Mouse (Mus musculus) CD8-positive naive resting alpha-beta T cell, adult 2 months (primary cell): ENCODE measurements around the gene Lmbr1l.

ENCODE experiments used
- DNase-seq, 2 experiments: peaks; one replicate each; pipeline ENCODE4 v3.0.0; 2022; ENCODE audit warnings: low read depth in 2 of 2, low spot score in 2 of 2

Lmbr1l gene

DNA sequence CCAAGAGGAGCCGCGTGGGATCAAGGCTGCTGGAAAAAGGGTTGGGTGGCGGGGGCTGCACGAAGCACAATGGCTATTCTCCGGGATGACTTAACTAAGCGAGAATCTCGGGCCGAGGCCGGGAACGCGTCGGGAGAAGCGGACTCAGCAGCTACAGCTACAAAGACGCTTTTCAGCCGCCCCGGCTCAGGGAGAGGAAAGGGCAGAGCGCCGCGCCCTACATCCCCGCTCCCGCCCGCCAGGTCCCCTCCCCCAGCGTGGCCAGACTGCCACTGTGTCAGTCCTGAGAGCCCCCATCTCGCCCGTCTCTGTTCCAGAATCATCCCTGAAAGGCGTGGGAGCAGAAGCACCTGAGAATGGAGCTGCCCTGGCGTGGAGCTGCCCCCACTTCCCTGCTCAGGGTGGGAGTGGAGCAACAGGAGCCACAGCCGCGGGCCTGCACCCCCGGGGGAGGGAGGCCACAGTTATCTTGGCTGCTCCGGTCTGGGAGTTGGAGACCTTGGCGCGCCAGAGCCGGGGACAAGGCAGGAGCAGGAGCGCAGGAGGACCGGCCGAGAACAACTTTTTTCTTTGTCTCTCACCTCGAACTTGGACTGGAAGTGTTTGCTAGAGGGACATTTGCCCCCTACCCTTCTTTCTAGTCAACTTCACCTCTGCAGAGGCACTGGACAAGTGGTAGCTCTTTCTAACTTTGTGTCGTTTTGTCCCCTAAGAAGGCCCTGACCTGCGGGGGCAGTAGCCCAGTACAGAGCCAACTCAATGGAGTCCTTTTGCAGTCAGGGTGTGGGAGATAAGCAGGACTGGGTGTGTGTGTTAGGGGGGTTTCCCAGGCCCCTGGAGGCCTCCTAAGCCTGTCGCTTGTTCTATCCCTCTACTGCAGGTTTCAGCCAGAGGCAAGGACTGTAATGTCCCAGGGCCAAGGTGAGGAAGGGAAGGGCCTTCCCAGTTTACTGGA, 22.1 kb downstream of the Lmbr1l start:
- no peak for DNase-seq

DNA sequence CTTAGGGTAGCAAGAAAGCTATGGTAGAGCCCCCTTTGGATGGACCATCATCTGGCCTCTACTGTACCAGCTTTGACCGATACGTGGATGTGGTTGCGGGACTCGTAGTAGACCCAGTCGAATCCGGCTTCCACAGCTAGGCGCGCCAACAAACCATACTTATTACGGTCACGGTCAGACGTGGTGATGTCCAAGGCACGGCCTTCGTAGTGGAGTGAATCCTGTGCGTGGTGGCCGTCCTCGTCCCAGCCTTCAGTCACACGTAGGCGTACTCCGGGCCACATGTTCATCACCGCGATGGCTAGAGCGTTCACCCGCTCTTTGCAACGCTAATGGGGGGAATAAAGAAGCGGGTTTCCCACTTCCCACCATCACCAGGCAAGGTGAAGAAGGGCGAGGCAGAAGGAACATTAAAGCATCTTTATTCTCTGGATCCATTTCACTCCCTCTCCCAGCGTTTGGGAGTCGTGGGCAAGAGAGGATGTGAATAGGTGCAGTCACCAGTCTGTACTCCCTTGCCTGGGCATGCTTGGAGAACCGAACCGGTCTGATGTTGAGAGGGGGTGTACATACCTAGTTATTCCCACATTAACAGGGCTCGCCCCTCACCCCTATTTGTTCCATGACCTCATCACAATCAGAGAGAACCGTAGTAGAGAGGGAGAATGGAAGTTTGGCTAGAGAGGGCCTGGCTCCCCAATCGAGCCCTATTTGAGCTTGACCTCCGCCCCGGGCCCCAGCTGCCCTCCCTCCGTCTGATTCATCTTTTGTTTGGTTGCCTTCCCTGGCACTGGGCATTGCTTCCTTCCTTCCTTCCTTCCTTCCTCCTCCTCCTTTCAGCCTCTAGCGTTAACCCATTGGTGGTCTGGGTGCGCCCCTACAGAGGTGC, 23.0 kb downstream of the Lmbr1l start:
- no peak for DNase-seq

DNA sequence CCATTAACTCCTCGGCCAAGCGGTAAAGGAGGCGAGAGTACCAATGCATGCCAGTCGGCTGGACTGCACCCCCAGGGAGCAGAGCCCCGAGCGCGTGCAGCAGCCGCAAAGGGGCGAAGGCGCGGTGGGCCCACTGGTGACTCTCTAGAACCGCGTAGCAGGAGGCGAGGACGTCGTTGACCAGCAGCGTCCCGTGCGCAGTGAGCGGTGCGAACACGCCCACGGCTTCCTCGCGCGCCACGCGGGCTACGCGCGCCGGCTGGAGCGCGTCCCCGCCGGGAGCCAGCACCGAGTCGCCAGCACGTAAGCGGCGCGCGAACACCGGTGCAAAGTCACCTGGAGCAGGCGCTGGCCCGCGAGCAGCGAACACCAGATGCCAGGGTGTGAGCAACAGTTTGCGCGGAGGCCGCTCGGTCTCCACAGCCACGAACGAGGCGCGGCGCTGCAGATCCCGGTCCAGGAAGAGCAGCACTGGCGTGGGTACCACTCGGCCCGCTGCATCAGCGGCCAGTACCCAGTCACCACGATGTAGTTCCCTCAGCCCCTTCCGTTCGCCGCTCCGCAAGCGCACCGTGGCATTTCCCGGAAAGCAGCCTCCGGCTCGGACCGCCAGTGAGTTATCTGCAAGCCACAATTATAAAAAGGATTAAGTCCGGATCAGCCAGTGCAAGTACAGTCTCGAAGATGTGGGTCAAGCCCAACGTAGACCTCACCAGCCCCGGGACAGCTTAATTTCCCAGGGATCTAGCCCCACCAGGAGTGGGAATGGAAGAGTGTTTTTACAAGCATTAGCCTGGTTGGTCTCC, 23.9 kb downstream of the Lmbr1l start, which contains the start of gene Rhebl1:
Gene Rhebl1, minus strand, starts transcription at position 601 of the 806 bp plus-strand sequence.
- DNase-seq, result no peak

DNA sequence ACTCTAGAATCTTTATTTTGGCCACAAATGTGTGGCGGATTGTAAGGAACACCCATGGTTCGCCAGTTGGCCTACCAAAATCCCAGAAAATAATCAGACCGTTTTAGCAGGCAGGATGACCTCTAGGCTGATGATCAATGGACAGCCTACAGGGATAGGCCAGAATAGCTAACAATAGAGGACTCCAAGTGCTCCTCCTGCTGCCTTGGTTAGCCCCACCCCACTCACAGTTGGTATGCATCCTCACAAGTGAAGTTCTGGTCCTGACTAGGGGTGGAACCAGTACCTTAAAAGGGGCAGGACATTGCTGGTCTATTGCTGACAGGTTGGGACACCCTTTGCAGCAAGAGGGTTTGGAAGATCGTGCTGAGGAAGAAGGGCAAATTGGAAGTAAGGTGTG, 25.0 kb downstream of the Lmbr1l start:
- DNase-seq, result no peak

- peak; percentile 44 to 52 for DNase-seq
These were observed 26.0 kb downstream of the Lmbr1l start for GRCm38 (mm10) chr15:98891907-98892606.

- DNase-seq, result no peak
These were observed 26.8 kb downstream of the Lmbr1l start for GRCm38 (mm10) chr15:98891198-98891742.

- no peak for DNase-seq
These were observed 30.5 kb downstream of the Lmbr1l start for GRCm38 (mm10) chr15:98887526-98887925.

- DNase-seq, result no peak
These were observed 31.2 kb downstream of the Lmbr1l start for GRCm38 (mm10) chr15:98886667-98887387.

DNA sequence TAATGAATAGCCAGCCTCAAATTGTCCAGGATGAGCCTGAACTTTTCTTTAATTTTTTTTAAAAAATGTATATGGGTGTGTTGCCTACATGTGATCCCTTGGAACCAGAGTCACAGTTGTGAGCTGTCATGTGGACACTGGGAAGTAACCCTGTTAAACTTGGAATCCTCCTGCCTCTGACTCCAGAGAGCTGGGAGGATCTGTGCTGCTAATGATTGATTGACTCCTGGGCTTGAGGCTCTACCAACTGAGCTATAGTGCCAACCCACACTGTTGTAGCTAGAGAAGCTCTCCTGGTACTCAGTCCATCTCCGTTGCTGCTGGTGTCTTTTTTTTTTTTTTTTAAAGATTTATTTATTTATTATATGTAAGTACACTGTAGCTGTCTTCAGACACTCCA, 33.9 kb downstream of the Lmbr1l start:
- DNase-seq, result no peak

- DNase-seq, result no peak
These were observed 34.4 kb downstream of the Lmbr1l start for GRCm38 (mm10) chr15:98883661-98884060.

GRCm38 (mm10) chr15:98881656-98882008, 36.4 kb downstream of the Lmbr1l start:
- DNase-seq, result no peak

DNA sequence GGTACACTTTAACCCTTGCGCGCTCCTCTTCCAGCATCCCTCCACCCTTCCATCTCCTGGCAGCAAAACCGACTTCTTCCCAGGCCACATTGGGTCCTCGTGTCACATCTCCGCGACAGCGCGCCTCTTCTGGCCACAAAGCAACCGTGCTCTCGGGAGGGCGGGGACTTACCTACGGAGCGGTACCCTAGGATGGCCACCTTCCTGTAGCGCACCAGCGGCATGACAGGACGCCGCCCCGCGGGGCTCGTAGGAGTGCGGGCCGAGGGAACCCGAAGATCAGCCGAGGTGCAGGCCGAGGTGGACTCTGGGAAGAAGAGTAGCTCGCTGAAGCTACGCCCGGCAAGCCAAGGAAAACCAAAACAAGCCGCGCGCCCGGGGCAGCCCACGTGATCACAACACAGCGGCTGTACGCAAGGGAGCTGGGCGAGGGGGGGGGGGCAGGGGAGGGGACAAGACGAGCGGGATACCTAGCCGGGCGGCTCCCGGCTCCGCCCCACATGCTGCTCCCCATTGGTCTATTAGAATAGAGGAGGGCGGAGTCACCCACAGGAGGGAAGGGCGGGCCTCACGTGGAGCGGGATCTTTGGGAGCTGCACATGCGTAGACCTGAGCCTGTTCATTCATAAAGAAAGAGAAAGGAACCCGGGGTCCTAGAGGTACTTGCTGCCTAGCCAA, 36.9 kb downstream of the Lmbr1l start:
- peak; percentile 88 to 90 for DNase-seq

GRCm38 (mm10) chr15:98877331-98877730, 40.7 kb downstream of the Lmbr1l start:
- peak; percentile 72 to 85 for DNase-seq

GRCm38 (mm10) chr15:98871916-98872888, 45.8 kb downstream of the Lmbr1l start:
- DNase-seq, result peak; percentile 85 to 92

GRCm38 (mm10) chr15:98871070-98871915, 46.7 kb downstream of the Lmbr1l start, which contains the start of gene Kmt2d:
Gene Kmt2d (minus strand): TSS chr15:98871204.
- no peak for DNase-seq

- DNase-seq, result no peak
These were observed 47.6 kb downstream of the Lmbr1l start for GRCm38 (mm10) chr15:98870179-98871069.
